Mouse (Mus musculus): ENCODE results near the gene Kcnk10. TPM values are rescaled to one million over a fixed set of nuclear protein-coding genes. Genes with fewer than 3 reads are reported as not detected.

The Kcnk10 gene
- 0.05 TPM for polyA plus RNA-seq (2017; shearing (Covaris generic))

DNA sequence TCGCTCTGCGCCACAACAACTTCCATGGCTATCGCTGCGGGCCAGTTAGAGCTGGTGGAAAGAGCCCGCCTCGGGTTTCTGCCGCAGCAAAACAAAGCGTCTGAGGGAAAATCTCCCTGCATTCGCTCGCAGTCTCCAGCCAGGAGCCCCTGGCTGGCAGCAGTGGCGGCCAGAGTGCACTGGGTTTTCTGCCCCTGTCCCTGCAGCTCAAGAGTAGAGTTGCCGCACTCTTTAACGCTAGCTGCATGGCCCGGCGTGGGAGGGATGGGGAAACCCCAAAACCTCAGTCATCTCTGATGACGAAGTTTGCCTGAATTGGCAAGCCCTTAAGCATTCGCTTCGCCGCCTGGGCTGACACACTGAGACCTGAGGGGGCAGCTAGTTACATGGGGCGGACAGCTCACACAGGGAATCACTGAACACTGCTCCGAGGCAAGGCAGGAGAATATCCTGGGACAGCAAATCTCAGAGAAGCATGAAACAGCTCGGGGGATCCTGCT lies at the start of gene Kcnk10:
TSS of gene Kcnk10 (minus strand) at position 450 of the 500 bp plus-strand sequence.

DNA sequence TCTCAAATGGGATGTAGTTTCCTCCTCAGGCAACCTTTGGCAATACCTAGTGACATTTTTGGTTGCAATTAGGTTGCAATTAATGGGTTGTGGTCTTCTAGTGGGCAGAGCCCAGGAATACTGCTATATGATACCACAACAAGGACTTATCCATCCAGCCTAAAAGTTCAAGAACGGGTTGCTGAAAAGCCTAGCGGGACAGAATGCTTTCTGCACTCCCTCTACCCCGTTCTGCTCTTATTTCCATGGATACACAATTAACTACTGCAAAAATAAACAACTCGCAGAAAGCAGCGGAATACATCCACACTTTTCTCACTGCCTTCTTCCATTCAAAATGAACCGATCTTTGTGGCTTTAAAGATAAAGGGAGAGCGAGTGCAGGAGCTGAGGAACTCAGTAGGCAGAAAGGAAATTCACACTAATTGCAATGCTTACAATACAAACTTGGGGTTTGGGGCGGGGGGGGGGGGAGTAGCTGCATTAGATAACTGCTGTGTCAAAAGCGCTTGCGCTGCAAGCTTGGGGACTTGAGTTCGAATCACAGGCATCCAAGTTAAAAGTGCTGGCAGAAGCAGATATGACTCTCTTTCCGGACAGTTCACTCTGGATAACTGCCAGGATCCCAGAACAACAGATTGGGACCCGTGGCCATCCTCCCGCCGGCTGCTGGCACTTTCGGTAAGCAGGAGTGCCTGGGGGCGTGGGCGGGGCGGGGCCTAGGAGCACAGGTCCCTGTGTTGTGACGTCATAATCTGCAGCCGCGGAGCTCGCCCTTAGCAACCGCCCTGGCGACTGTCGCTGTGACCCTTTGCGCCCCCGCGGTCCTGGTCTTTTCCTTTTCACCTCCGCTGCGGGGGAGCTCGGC lies 49.5 kb upstream of the Kcnk10 start, which contains the start of gene Spata7:
TSS of gene Spata7 (plus strand) at position 766 of the 868 bp plus-strand sequence.

Other genes starting within 250 kb of the Kcnk10 start
- gene Spata7, start 49.8 kb upstream of the Kcnk10 start, polyA plus RNA-seq (2017; shearing (Covaris generic)): 1.2 TPM
- 3.1 TPM for gene Ptpn21, start 159.1 kb upstream of the Kcnk10 start, polyA plus RNA-seq (2017; shearing (Covaris generic))
- 115 TPM for gene Zc3h14, start 168.7 kb upstream of the Kcnk10 start, polyA plus RNA-seq (2017; shearing (Covaris generic))